Mouse (Mus musculus): Measurements from ENCODE around the gene Cacna1s.

Cacna1s gene

DNA sequence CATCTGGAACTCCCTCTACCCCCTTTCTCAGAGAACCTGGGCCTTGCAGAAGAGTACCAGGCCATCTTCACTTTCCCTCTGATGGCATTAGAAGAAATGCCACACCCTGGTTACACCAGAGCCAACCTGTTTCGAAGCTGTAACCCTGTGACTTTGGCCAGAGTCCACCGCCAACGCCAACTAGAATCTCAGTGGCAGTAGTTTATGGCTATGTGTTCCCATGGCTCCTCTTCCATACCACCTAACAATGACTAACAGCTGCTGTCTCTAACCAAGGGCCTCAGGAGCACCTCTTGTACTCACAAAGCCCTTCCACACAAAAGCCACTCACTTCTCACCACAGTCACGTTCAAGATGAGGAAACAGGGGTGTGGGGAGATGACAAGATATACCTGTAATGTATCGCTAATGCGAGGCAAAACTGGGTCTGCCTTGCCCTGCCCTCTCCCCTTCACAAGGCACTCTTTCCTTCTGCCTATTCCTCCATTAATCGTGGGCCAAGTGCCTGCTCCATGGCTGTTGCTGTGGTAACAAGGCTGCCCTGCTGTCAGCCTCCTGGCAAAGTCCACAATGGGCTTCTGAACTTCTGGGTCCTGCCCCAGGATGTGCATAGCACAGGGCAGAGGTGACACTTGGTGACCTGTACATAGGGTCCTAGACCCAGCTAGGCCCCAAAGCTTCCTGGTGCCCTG is 67.2 kb downstream of the Cacna1s start:
- DNase-seq: no peak

GRCm38 (mm10) chr1:136120263-136120603 is 67.7 kb downstream of the Cacna1s start:
- DNase-seq: no peak

DNA sequence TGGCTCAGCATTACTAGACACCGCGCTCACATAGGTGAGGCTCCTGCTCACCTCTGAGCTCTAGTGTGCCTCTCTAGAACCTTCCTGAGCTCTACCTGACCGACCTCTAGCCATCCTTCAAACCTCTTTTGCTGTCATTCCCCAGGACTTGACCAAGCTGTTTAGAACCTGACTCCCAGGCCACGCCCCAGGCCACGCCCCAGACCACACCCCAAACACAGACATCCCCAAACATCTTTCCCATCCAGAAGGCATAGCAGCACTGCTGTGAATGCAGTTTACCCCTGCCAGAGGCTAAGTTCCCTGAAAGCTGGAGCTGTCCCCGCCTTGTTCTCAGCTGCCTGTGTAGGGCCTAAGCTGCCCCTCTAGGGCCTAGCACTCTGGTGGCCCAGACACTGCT is 68.2 kb downstream of the Cacna1s start:
- DNase-seq: no peak

- DNase-seq: no peak
Measured at GRCm38 (mm10) chr1:136122030-136122429, 69.5 kb downstream of the Cacna1s start.

- DNase-seq: no peak
Measured at GRCm38 (mm10) chr1:136126159-136126765, 73.7 kb downstream of the Cacna1s start.

DNA sequence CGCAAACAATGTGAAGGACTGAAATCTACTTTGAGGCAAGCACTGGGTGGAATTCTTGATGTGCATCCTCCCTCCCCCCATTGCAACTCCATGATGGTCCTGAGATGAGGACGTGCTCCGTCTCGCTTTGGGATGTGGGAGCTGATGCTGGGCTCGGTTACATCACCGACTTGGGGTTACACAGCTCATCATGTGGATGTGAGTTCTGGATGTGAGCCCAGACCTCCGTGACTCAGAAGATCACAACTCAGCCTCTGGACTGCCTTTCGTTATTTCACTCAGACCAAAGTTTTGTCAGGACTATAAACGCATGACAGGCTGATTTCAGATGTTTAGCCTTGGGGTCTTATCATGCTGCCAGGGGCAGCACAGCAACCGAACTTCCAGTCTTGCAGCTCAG is 74.3 kb downstream of the Cacna1s start:
- no peak for DNase-seq

DNA sequence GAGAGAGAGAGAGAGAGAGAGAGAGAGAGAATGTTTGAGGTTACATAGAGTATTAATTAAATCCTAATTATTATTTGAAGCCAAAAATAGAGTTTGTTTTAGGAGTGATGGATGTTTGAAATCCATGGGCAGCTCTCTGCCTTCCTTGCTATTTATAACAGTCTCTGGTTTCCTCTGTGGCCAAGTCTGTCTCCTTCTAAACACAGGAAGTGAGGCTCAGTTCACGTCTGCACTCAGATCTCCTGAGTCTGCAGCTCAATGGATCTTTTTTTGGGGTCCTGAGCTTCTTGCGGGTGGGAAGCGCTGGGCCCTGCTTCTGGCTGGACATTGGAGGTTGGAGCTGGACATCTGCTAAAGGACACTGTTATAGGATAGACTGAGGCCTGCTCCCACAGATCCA is 75.3 kb downstream of the Cacna1s start:
- no peak for DNase-seq

- no peak for DNase-seq
Measured at GRCm38 (mm10) chr1:136128416-136128815, 75.9 kb downstream of the Cacna1s start.

- no peak for DNase-seq
Measured at GRCm38 (mm10) chr1:136128944-136129589, 76.5 kb downstream of the Cacna1s start.

DNA sequence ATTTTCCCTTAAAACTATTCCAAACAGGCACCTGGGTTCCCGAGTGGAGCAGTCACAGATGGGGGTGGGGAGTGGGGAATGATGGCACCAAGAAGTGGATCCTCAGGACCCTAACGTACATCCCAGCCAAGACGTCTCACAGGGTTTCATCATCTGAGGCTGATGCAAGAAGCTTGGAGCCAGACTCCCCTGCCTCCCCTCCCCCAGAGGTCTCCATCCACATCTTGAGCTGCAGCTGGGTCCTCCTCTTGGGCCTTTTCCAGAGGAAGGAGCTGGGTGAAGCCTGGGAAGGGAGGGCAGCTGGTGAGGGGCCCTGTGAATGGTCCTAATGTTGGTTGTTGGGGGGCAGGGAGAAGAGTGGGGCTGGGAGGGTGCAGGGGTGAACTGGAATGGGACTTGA is 77.6 kb downstream of the Cacna1s start:
- no peak for DNase-seq

GRCm38 (mm10) chr1:136130951-136131558 is 78.5 kb downstream of the Cacna1s start, which contains the start of gene Kif21b:
TSS of gene Kif21b (plus strand) at chr1:136131389.
- peak; percentile 81 to 91 for DNase-seq

GRCm38 (mm10) chr1:136131603-136132291 is 79.2 kb downstream of the Cacna1s start:
- DNase-seq: peak in 1 of 2 experiments; percentile 51

GRCm38 (mm10) chr1:136132386-136133201 is 80.0 kb downstream of the Cacna1s start:
- DNase-seq: no peak

DNA sequence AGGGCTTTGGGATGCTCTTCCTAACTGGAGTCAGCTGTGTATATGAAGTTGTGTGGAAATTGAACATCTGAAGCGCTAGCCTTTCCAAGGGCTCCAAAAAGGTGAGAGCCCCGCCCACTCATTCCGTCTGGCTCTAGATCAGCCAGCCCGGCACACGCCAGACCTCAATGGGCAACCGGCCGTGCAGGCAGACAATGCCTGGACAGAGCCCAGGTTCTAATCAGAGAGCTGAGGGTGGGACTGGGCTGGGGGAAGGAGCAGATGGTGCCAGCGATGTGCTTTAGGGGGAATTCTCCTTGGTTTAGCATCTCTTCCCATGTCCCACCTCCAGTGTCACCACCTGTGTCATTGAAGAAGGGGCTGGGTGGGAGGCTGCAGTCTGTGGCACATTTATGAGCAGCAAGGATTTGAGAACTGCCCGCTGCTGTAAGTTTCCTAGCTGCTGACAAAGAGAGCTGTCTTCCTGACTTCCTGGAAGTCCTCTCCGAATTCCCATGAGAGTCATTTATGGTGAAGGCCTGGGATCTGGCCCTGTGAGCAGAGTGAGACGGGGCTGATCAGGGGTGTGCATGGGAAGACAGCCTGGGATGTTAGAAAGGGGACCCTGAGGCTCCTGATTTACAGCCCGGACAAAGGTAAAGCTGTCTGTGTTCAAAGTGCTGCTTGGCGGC is 81.2 kb downstream of the Cacna1s start:
- peak; percentile 59 to 76 for DNase-seq

DNA sequence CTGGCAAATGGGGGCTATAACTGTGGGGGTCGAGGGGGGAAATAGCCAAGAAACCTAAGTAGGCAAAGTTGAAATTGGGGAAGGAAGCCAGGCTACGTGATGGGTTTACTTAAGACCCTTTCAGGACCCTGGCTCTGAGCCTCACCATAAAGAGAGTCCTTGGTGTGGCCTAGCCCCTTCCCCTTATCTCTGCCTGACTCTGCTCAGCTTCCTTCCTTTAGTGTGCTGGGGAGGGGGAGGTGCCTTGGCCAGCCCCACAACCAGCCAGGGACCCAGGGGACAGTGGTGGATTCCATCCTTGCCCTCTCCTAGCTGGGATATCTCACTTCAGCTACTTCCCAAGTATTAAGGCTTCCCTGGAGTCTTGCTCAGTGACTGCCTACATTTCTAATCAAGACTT is 82.0 kb downstream of the Cacna1s start:
- no peak for DNase-seq

GRCm38 (mm10) chr1:136135046-136135445 is 82.5 kb downstream of the Cacna1s start:
- DNase-seq: no peak

DNA sequence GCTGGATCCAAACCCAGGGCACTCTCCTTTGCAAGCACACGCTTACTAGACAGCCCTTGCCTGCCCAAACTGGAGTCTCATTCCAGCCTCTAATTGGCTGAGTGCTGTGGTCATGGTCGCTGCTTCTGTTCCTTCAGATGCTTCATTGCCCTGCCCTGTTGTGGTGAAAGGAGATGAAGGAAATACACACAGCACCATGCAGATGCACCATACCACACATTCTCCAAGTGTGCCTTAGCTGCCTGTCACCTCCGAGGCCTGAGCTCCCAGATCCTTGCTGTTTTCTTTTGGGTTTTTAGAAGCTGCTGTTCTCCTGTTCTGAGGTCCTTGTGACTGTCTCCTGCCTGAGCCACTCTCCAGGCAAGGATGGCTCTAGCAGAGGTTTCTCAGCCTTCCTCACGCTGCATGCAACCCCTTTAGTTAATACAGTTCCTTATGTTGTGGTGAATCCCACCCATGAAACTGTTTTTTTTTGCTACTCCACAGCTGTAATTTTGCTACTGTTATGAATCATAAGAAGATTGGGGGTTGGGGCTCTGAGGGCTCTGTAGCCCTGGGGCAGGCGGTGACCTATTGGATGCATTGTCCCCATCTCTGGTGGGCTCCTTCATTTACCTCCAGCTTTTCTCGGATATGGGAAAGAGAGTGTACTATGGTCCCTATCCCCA is 83.4 kb downstream of the Cacna1s start:
- DNase-seq: no peak

- DNase-seq: no peak
Measured at GRCm38 (mm10) chr1:136136547-136136946, 84.0 kb downstream of the Cacna1s start.

- no peak for DNase-seq
Measured at GRCm38 (mm10) chr1:136137071-136137531, 84.6 kb downstream of the Cacna1s start.

DNA sequence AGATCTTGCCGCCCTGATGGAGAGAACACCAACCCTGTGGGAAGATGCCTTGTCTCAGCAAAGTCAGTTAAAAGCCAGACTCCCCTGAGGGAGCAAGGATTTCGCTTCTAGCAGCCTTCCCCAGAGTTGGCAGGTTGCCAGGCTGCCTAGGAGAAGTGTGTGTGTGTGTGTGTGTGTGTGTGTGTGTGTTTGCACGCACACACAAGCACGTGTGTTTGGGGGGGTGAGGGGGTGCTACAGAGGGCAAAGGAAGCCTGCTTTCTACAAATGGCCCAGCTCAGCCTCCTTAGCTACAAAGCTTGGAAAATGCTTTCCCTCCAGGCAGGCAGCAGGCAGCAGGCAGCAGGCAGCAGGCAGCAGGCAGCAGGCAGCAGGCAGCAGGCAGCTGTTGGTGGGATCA is 85.0 kb downstream of the Cacna1s start:
- DNase-seq: peak; percentile 45 to 65
